ENCODE assay signal across 20 mouse cellular contexts in the genomic region with DNA sequence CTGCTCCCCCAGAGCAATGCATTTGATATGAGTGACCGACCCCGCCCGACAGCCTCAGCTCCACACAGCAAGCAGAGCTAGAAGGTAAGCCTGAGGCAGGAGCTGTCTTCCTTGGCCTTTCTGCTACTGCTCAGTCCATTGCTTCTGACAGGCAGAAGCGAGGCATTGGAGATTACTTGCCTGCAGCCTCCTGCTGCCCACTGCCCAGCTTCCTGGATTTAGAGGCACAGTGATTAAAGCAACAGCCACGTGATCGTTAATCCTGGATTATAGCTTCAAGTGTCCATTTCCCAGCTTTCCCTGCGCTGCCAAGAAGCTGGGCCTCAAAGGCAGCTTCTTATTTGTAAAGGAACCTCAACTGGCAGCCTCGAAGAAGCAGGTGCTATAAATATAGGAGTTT. TPM values are rescaled to one million over a fixed set of nuclear protein-coding genes. Genes with fewer than 3 reads are reported as not detected.
DNase-seq lines count a peak whose midpoint lies in the region; ATAC-seq and TF ChIP-seq lines count a peak whose summit lies in the region.
"Had no signal": no experiment of that assay in that cellular context is flagged by ENCODE, and none has a peak within 500 bp of the region (broad histone marks: within the 10 kb centered on the region; RNA-seq: fewer than 3 reads in every experiment).

No protein-coding gene starts in this region.

- peak; percentile 22 for DNase-seq in forebrain, embryonic 10.5 days (ENCODE audit: extremely low spot score, low spot score)
- DNase-seq in layer of hippocampus, adult 2 months (ENCODE audit: low spot score in 2 of 2) = no peak
- no peak for DNase-seq in layer of hippocampus, adult 11-12 months (ENCODE audit: low spot score)
- DNase-seq in midbrain, embryonic 14.5 days = peak; percentile 74
- DNase-seq in retina, postnatal 1 day = peak; percentile 86
- DNase-seq in heart, adult 18-20 months = no peak
- DNase-seq in kidney, postnatal 36 days = no peak
- DNase-seq: adrenal gland, postnatal 14 days; cerebellum, adult 11 months; heart, postnatal 36 days; kidney, adult 11 months; lung, adult 2 months; thymus, postnatal 25 days had no signal

- no peaks in the 10 kb centered on the region for H3K9me3 ChIP-seq in forebrain, embryonic 10.5 days
- H3K9me3 ChIP-seq in forebrain, embryonic 13.5 days (replicated peaks) = no peaks in the 10 kb centered on the region
- H3K9me3 ChIP-seq in midbrain, embryonic 14.5 days (ENCODE audit: control insufficient read depth, low read length) = no peaks in the 10 kb centered on the region
- H3K9me3 ChIP-seq: G1E; neural tube, embryonic 15.5 days had no signal

- no peak overlapping the region for H3K4me3 ChIP-seq in forebrain, embryonic 10.5 days
- no peak overlapping the region for H3K4me3 ChIP-seq in forebrain, embryonic 13.5 days
- no peak overlapping the region for H3K4me3 ChIP-seq in layer of hippocampus, adult 2 months
- no peak overlapping the region for H3K4me3 ChIP-seq in midbrain, embryonic 14.5 days (replicated peaks; ENCODE audit: low read depth, low read length)
- H3K4me3 ChIP-seq: erythroblast, embryonic 14.5 days; megakaryocyte, embryonic 14.5 days; neural tube, embryonic 15.5 days had no signal

- no peak overlapping the region for H3K4me2 ChIP-seq in forebrain, embryonic 13.5 days
- H3K4me2 ChIP-seq in midbrain, embryonic 14.5 days (ENCODE audit: low read length) = no peak overlapping the region
- H3K4me2 ChIP-seq: liver, embryonic 11.5 days; neural tube, embryonic 15.5 days had no signal

- WGBS in forebrain, embryonic 10.5 days = 38% methylated on average over 8 of the region's 8 CpGs
- 30% methylated on average over 8 of the region's 8 CpGs for WGBS in forebrain, embryonic 13.5 days
- WGBS in midbrain, embryonic 14.5 days = 26% methylated on average over 8 of the region's 8 CpGs

- no peak for TF ChIP-seq CTCF in layer of hippocampus, adult 2 months (conservative IDR thresholded peaks at IDR 0.05)

- H3K27me3 ChIP-seq in forebrain, embryonic 10.5 days (ENCODE audit: poor library complexity, severe bottlenecking) = no peaks in the 10 kb centered on the region
- no peaks in the 10 kb centered on the region for H3K27me3 ChIP-seq in forebrain, embryonic 13.5 days
- no peaks in the 10 kb centered on the region for H3K27me3 ChIP-seq in midbrain, embryonic 14.5 days (ENCODE audit: control insufficient read depth, insufficient read depth, low read length)
- H3K27me3 ChIP-seq: megakaryocyte, embryonic 14.5 days; neural tube, embryonic 15.5 days had no signal

- no peak overlapping the region for H3K9ac ChIP-seq in forebrain, embryonic 13.5 days
- no peak overlapping the region for H3K9ac ChIP-seq in midbrain, embryonic 14.5 days (replicated peaks; ENCODE audit: low read length)
- H3K9ac ChIP-seq: neural tube, embryonic 15.5 days had no signal

- peaks cover 11% of the 10 kb centered on the region for H3K4me1 ChIP-seq in forebrain, embryonic 10.5 days
- H3K4me1 ChIP-seq in forebrain, embryonic 13.5 days = no peaks in the 10 kb centered on the region
- no peaks in the 10 kb centered on the region for H3K4me1 ChIP-seq in midbrain, embryonic 14.5 days (ENCODE audit: control insufficient read depth, insufficient read depth, low read length)
- H3K4me1 ChIP-seq: megakaryocyte, embryonic 14.5 days; neural tube, embryonic 15.5 days had no signal

- H3K36me3 ChIP-seq in forebrain, embryonic 10.5 days (replicated peaks) = no peaks in the 10 kb centered on the region
- peaks cover 13% of the 10 kb centered on the region for H3K36me3 ChIP-seq in forebrain, embryonic 13.5 days (ENCODE audit: poor library complexity, severe bottlenecking)
- H3K36me3 ChIP-seq in midbrain, embryonic 14.5 days (ENCODE audit: control insufficient read depth, insufficient read depth, low read length) = peaks cover 47% of the 10 kb centered on the region
- H3K36me3 ChIP-seq: G1E had no signal

- ATAC-seq in forebrain, embryonic 13.5 days = no peak
- peak; percentile 37; the same call in 1 of the 2 replicates for ATAC-seq in midbrain, embryonic 14.5 days (ENCODE audit: low FRiP score, low TSS enrichment)
- ATAC-seq: activated CD4-positive, CD25-positive, alpha-beta regulatory T cell, adult 4 months had no signal

- no peak overlapping the region for H3K27ac ChIP-seq in forebrain, embryonic 10.5 days
- H3K27ac ChIP-seq in forebrain, embryonic 13.5 days = no peak overlapping the region
- peak overlapping the region; percentile 49 for H3K27ac ChIP-seq in layer of hippocampus, adult 2 months
- peak overlapping the region; percentile 20; the same call in 1 of the 2 replicates for H3K27ac ChIP-seq in midbrain, embryonic 14.5 days (replicated peaks; ENCODE audit: low read depth, low read length)
- H3K27ac ChIP-seq: neural tube, embryonic 15.5 days had no signal

RNA-seq across cellular contexts. Expression of a gene that starts 51.4 kb away (rescaled TPM):
- polyA plus RNA-seq in forebrain, embryonic 10.5 days (2016; fragmentation: Nextera tagmentation; extraction: Ambion mirVana) = 2.0 and 2.6 TPM in 2 replicates
- 46.5 and 47.7 TPM in 2 replicates for polyA plus RNA-seq in forebrain, embryonic 13.5 days (2015; fragmentation: Nextera tagmentation; extraction: Ambion mirVana)
- 100 to 1,000 TPM; 395 to 402 TPM for total RNA-seq in layer of hippocampus, adult 2 months (2021)
- polyA plus RNA-seq in midbrain, embryonic 14.5 days (2014; fragmentation: Nextera tagmentation; extraction: Ambion mirVana) = 87.1 and 103 TPM in 2 replicates
- 1 to 10 TPM; 4.8 to 7.0 TPM for total RNA-seq in heart, adult 18-20 months (2021)
- polyA plus RNA-seq: activated CD4-positive, CD25-positive, alpha-beta regulatory T cell, adult 4 months; G1E had no signal

Comparison
In these comparisons a context has a peak if more than half of its experiments do, and no peak if none do; other contexts are left out.
1. RNA of a gene that starts 51.4 kb away (polyA plus RNA-seq): 87.1 to 103 TPM in midbrain, embryonic 14.5 days and 46.5 to 47.7 TPM in forebrain, embryonic 13.5 days; 2.0 to 2.6 TPM in forebrain, embryonic 10.5 days; every median in the first group is over 10 times any median in the second.
2. DNase-seq: peak in forebrain, embryonic 10.5 days (single experiment), midbrain, embryonic 14.5 days (single experiment) and retina, postnatal 1 day (single experiment); none in layer of hippocampus, adult 2 months (0 of 2), layer of hippocampus, adult 11-12 months (single experiment), heart, adult 18-20 months (0 of 2) and kidney, postnatal 36 days (0 of 2).
3. H3K27ac ChIP-seq: peak in layer of hippocampus, adult 2 months (single experiment) and midbrain, embryonic 14.5 days (single experiment); none in forebrain, embryonic 10.5 days (single experiment) and forebrain, embryonic 13.5 days (single experiment).